ENCODE assay signal across 12 mouse cellular contexts in the genomic region with DNA sequence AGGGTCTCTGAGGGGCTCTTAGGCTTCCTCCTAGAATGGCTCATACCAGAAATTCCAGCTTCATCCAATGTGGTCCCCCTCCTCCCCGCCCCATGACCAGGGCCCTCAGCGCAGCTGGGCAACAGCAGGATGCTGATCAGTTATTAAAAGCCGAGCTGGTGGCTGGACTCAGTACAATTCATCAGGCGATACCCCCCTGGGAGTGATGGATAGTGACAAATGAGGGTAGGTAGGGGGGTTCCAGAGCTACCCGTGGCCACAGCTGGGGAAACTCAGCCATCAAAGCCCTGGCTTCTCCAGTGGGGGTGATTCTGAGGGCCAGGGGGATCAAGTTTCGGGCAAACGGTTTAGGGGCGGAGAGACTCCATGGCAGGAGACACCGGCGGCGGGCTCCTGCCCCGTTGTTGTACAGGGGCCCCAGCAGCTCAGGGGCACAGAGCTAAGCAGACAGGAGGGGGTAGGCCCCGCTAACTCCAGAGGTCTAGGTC. TPM values are rescaled to one million over a fixed set of nuclear protein-coding genes. Genes with fewer than 3 reads are reported as not detected.
DNase-seq lines count a peak whose midpoint lies in the region; ATAC-seq and TF ChIP-seq lines count a peak whose summit lies in the region.
"Had no signal": no experiment of that assay in that cellular context is flagged by ENCODE, and none has a peak within 500 bp of the region (broad histone marks: within the 10 kb centered on the region; RNA-seq: fewer than 3 reads in every experiment).

No protein-coding gene starts in this region.

- TF ChIP-seq POLR2A in heart, adult 2 months (IDR thresholded peaks at IDR 0.05; ENCODE audit: insufficient read depth, low read depth, low read length) = no peak

- peak overlapping the region; percentile 38 for H3K4me2 ChIP-seq in heart, embryonic 12.5 days
- peak overlapping the region; percentile 25 for H3K4me2 ChIP-seq in midbrain, embryonic 12.5 days (replicated peaks)
- H3K4me2 ChIP-seq in midbrain, postnatal 0 days (ENCODE audit: low read depth, low read length, poor library complexity, severe bottlenecking) = no peak overlapping the region
- H3K4me2 ChIP-seq in limb, embryonic 11.5 days (ENCODE audit: low read depth, severe bottlenecking) = peak overlapping the region; percentile 51

- no peak for TF ChIP-seq CTCF in heart, adult 2 months (IDR thresholded peaks at IDR 0.05)
- no peak for TF ChIP-seq CTCF in midbrain, postnatal 0 days (IDR thresholded peaks at IDR 0.05)

- H3K4me1 ChIP-seq in heart, embryonic 12.5 days (replicated peaks) = peaks cover 57% of the 10 kb centered on the region
- no peaks in the 10 kb centered on the region for H3K4me1 ChIP-seq in heart, adult 2 months (ENCODE audit: control insufficient read depth, insufficient read depth, low read length)
- peaks cover 31% of the 10 kb centered on the region for H3K4me1 ChIP-seq in midbrain, embryonic 12.5 days
- H3K4me1 ChIP-seq in midbrain, postnatal 0 days (ENCODE audit: insufficient read depth, low read length) = peaks cover 8% of the 10 kb centered on the region
- H3K4me1 ChIP-seq in limb, embryonic 11.5 days (ENCODE audit: control insufficient read depth, insufficient read depth, low read length) = peaks cover 66% of the 10 kb centered on the region

- peak overlapping the region; percentile 17; the same call in 1 of the 2 replicates for H3K4me3 ChIP-seq in heart, embryonic 12.5 days
- no peak overlapping the region for H3K4me3 ChIP-seq in heart, adult 2 months
- H3K4me3 ChIP-seq in midbrain, embryonic 12.5 days = no peak overlapping the region
- no peak overlapping the region for H3K4me3 ChIP-seq in midbrain, postnatal 0 days (ENCODE audit: low read depth, low read length)
- H3K4me3 ChIP-seq in limb, embryonic 11.5 days (ENCODE audit: low read depth, low read length) = peak overlapping the region; percentile 28
- H3K4me3 ChIP-seq: gastrocnemius, adult 2 months had no signal

- no peaks in the 10 kb centered on the region for H3K36me3 ChIP-seq in heart, embryonic 12.5 days
- H3K36me3 ChIP-seq in heart, adult 2 months (ENCODE audit: control insufficient read depth, insufficient read depth, low read length) = no peaks in the 10 kb centered on the region
- no peaks in the 10 kb centered on the region for H3K36me3 ChIP-seq in midbrain, embryonic 12.5 days
- no peaks in the 10 kb centered on the region for H3K36me3 ChIP-seq in midbrain, postnatal 0 days (ENCODE audit: insufficient read depth, low read length)
- H3K36me3 ChIP-seq in limb, embryonic 11.5 days (ENCODE audit: control insufficient read depth, insufficient read depth, low read length) = no peaks in the 10 kb centered on the region

- no peak for ATAC-seq in heart, embryonic 12.5 days (ENCODE audit: insufficient number of reproducible peaks, low FRiP score)
- ATAC-seq in midbrain, embryonic 12.5 days (ENCODE audit: low FRiP score, low read depth) = no peak; the same call in 1 of the 2 replicates
- no peak for ATAC-seq in midbrain, postnatal 0 days (ENCODE audit: low FRiP score)
- peak; percentile 84 for ATAC-seq in limb, embryonic 11.5 days (ENCODE audit: insufficient number of reproducible peaks, low FRiP score, low TSS enrichment, low read depth)
- ATAC-seq in erythroblast, adult 5-6 weeks (replicated peaks; ENCODE audit: low FRiP score, poor library complexity, severe bottlenecking) = no peak

- H3K9me3 ChIP-seq in heart, embryonic 12.5 days (replicated peaks) = no peaks in the 10 kb centered on the region; the same call in 1 of the 2 replicates
- H3K9me3 ChIP-seq in midbrain, embryonic 12.5 days = no peaks in the 10 kb centered on the region
- H3K9me3 ChIP-seq in midbrain, postnatal 0 days (ENCODE audit: low read length) = no peaks in the 10 kb centered on the region
- no peaks in the 10 kb centered on the region for H3K9me3 ChIP-seq in limb, embryonic 11.5 days (ENCODE audit: control insufficient read depth, low read length)

- DNase-seq in heart, adult 2 months = no peak
- no peak for DNase-seq in midbrain, postnatal 0 days (ENCODE audit: low spot score)
- DNase-seq in limb, embryonic 11.5 days (ENCODE audit: low spot score) = peak; percentile 83
- no peak for DNase-seq in thymus, postnatal 0 days (ENCODE audit: low spot score)
- no peak for DNase-seq in cerebellum, postnatal 4 days (ENCODE audit: low spot score in 2 of 2)
- DNase-seq: cerebellum, postnatal 25 days; gastrocnemius, adult 2 months; kidney, adult 8-10 months had no signal

- intact Hi-C loops in heart, adult 2 months (cut with DNase I) = no loop called here

- TF ChIP-seq EP300 in heart, adult 2 months (IDR thresholded peaks at IDR 0.05; ENCODE audit: insufficient read depth, low read depth, low read length) = no peak

- H3K27me3 ChIP-seq in heart, embryonic 12.5 days (replicated peaks) = peaks cover 65% of the 10 kb centered on the region
- peaks cover 3% of the 10 kb centered on the region for H3K27me3 ChIP-seq in heart, adult 2 months (ENCODE audit: control insufficient read depth, insufficient read depth, low read length)
- peaks cover 65% of the 10 kb centered on the region for H3K27me3 ChIP-seq in midbrain, embryonic 12.5 days
- H3K27me3 ChIP-seq in midbrain, postnatal 0 days (ENCODE audit: insufficient read depth, low read length) = peaks cover 14% of the 10 kb centered on the region
- no peaks in the 10 kb centered on the region for H3K27me3 ChIP-seq in limb, embryonic 11.5 days (ENCODE audit: control insufficient read depth, insufficient read depth, low read length)

- WGBS in heart, embryonic 12.5 days = 8% methylated on average over 13 of the region's 13 CpGs
- WGBS in heart, adult 2 months = 39% methylated on average over 13 of the region's 13 CpGs
- 3% methylated on average over 13 of the region's 13 CpGs for WGBS in midbrain, embryonic 12.5 days
- 18% methylated on average over 13 of the region's 13 CpGs for WGBS in midbrain, postnatal 0 days
- WGBS in limb, embryonic 11.5 days = under 1% methylated on average over 13 of the region's 13 CpGs

- peak overlapping the region; percentile 32; the same call in 1 of the 2 replicates for H3K9ac ChIP-seq in heart, embryonic 12.5 days
- no peak overlapping the region for H3K9ac ChIP-seq in heart, adult 2 months (ENCODE audit: low read depth, low read length)
- H3K9ac ChIP-seq in midbrain, embryonic 12.5 days (replicated peaks) = 0 out of 2 replicates have a peak overlapping the region, but pooled peaks have one; percentile 17
- no peak overlapping the region for H3K9ac ChIP-seq in midbrain, postnatal 0 days (replicated peaks; ENCODE audit: low read length, poor library complexity, severe bottlenecking)
- peak overlapping the region; percentile 54 for H3K9ac ChIP-seq in limb, embryonic 11.5 days (ENCODE audit: low read length)

- H3K79me2 ChIP-seq in heart, adult 2 months (replicated peaks; ENCODE audit: control insufficient read depth, insufficient read depth, low read length) = no peaks in the 10 kb centered on the region

- no peak overlapping the region for H3K27ac ChIP-seq in heart, embryonic 12.5 days (ENCODE audit: poor library complexity, severe bottlenecking)
- no peak overlapping the region for H3K27ac ChIP-seq in heart, adult 2 months
- 0 out of 2 replicates have a peak overlapping the region, but pooled peaks have one; percentile 20 for H3K27ac ChIP-seq in midbrain, embryonic 12.5 days (replicated peaks)
- no peak overlapping the region for H3K27ac ChIP-seq in midbrain, postnatal 0 days (ENCODE audit: low read depth, low read length)
- H3K27ac ChIP-seq in limb, embryonic 11.5 days (replicated peaks; ENCODE audit: low read depth, low read length) = peak overlapping the region; percentile 89
- H3K27ac ChIP-seq: gastrocnemius, adult 2 months had no signal

RNA-seq across cellular contexts. Expression of a gene that starts 10.3 kb away (rescaled TPM):
- not detected in 2 replicates for polyA plus RNA-seq in heart, embryonic 12.5 days (2016; fragmentation: Nextera tagmentation; extraction: Ambion mirVana)
- total RNA-seq in heart, adult 2 months (2021) = not detected
- 1.3 TPM in 1 of 2 replicates, not detected in the other for polyA plus RNA-seq in heart, adult 2 months (2012; rRNA removed)
- 0.64 and 1.0 TPM in 2 replicates for polyA plus RNA-seq in midbrain, embryonic 12.5 days (2016; fragmentation: Nextera tagmentation; extraction: Ambion mirVana)
- total RNA-seq in midbrain, postnatal 0 days (2014; rRNA removed) = 0.24 and 0.27 TPM in 2 replicates
- polyA plus RNA-seq in midbrain, postnatal 0 days (2015; fragmentation: Nextera tagmentation; extraction: Ambion mirVana) = 1.1 and 1.4 TPM in 2 replicates
- 0.17 TPM in 1 of 2 replicates, not detected in the other for polyA plus RNA-seq in limb, embryonic 11.5 days (2014; fragmentation: Nextera tagmentation; extraction: Ambion mirVana)
- polyA plus RNA-seq in thymus, postnatal 0 days (2015; fragmentation: Nextera tagmentation; extraction: Ambion mirVana) = 0.27 and 1.1 TPM in 2 replicates
- not detected in 2 replicates for total RNA-seq in erythroblast, adult 5-6 weeks (2015; ENCODE audit: low replicate concordance)
- total RNA-seq in erythroblast, adult 5-6 weeks (2017; ENCODE audit: low replicate concordance) = not detected in 2 replicates
- total RNA-seq: gastrocnemius, adult 2 months had no signal
- polyA plus RNA-seq: stomach, embryonic 16.5 days had no signal

Comparison
In these comparisons a context has a peak if more than half of its experiments do, and no peak if none do; other contexts are left out.
1. H3K27ac ChIP-seq: peak in midbrain, embryonic 12.5 days (single experiment) and limb, embryonic 11.5 days (single experiment); none in heart, embryonic 12.5 days (single experiment), heart, adult 2 months (single experiment) and midbrain, postnatal 0 days (single experiment).
2. H3K4me3 ChIP-seq: peak in heart, embryonic 12.5 days (single experiment) and limb, embryonic 11.5 days (single experiment); none in heart, adult 2 months (single experiment), midbrain, embryonic 12.5 days (single experiment) and midbrain, postnatal 0 days (single experiment).
3. H3K9ac ChIP-seq: peak in heart, embryonic 12.5 days (single experiment), midbrain, embryonic 12.5 days (single experiment) and limb, embryonic 11.5 days (single experiment); none in heart, adult 2 months (single experiment) and midbrain, postnatal 0 days (single experiment).